Mouse (Mus musculus): ENCODE data around the gene Irf2bp1. TPM values are rescaled to one million over a fixed set of nuclear protein-coding genes. Genes with fewer than 3 reads are reported as not detected.

The Irf2bp1 gene
- polyA plus RNA-seq, 1 experiment: 19.4 TPM

Other genes with a start within 250 kb of the Irf2bp1 start
- gene Psg19, start 205.5 kb upstream of the Irf2bp1 start, polyA plus RNA-seq (2012; rRNA removed): not detected in 2 replicates
- gene Psg17, start 182.4 kb upstream of the Irf2bp1 start, polyA plus RNA-seq (2012; rRNA removed): 0.04 and 0.05 TPM in 2 replicates
- gene Mill2, start 164.1 kb upstream of the Irf2bp1 start, polyA plus RNA-seq (2012; rRNA removed): 3.2 and 3.3 TPM in 2 replicates
- gene Pglyrp1, start 132.7 kb upstream of the Irf2bp1 start, polyA plus RNA-seq (2012; rRNA removed): 539 and 693 TPM in 2 replicates
- 19.2 and 25.2 TPM in 2 replicates for gene Ccdc61, start 93.6 kb upstream of the Irf2bp1 start, polyA plus RNA-seq (2012; rRNA removed)
- gene Nova2, start 78.2 kb upstream of the Irf2bp1 start, polyA plus RNA-seq (2012; rRNA removed): 0.17 and 0.21 TPM in 2 replicates
- not detected in 2 replicates for gene Nanos2, start 16.6 kb upstream of the Irf2bp1 start, polyA plus RNA-seq (2012; rRNA removed)
- gene Mypop, start 12.8 kb upstream of the Irf2bp1 start, polyA plus RNA-seq (2012; rRNA removed): 1.9 and 2.0 TPM in 2 replicates
- gene Foxa3, start 19.5 kb downstream of the Irf2bp1 start, polyA plus RNA-seq (2012; rRNA removed): 24.9 and 28.3 TPM in 2 replicates
- gene Sympk, start 20.3 kb downstream of the Irf2bp1 start, polyA plus RNA-seq (2012; rRNA removed): 54.8 and 68.3 TPM in 2 replicates
- gene Rsph6a, start 50.6 kb downstream of the Irf2bp1 start, polyA plus RNA-seq (2012; rRNA removed): 0.11 TPM in 1 of 2 replicates, not detected in the other
- 15.3 and 15.6 TPM in 2 replicates for gene Dmwd, start 72.2 kb downstream of the Irf2bp1 start, polyA plus RNA-seq (2012; rRNA removed)
- 308 and 400 TPM in 2 replicates for gene Dmpk, start 79.8 kb downstream of the Irf2bp1 start, polyA plus RNA-seq (2012; rRNA removed)
- 14.5 and 17.2 TPM in 2 replicates for gene Six5, start 90.5 kb downstream of the Irf2bp1 start, polyA plus RNA-seq (2012; rRNA removed)
- gene Gm4969, start 114.3 kb downstream of the Irf2bp1 start, polyA plus RNA-seq (2012; rRNA removed): 0.03 TPM in 1 of 2 replicates, not detected in the other
- gene Fbxo46, start 115.8 kb downstream of the Irf2bp1 start, polyA plus RNA-seq (2012; rRNA removed): 9.8 and 10.1 TPM in 2 replicates
- 7.7 and 9.8 TPM in 2 replicates for gene Qpctl, start 145.2 kb downstream of the Irf2bp1 start, polyA plus RNA-seq (2012; rRNA removed)
- 47.1 and 49.1 TPM in 2 replicates for gene Snrpd2, start 145.7 kb downstream of the Irf2bp1 start, polyA plus RNA-seq (2012; rRNA removed)
- 0.67 and 0.68 TPM in 2 replicates for gene Gipr, start 162.1 kb downstream of the Irf2bp1 start, polyA plus RNA-seq (2012; rRNA removed)
- 16.7 and 19.6 TPM in 2 replicates for gene Eml2, start 172.4 kb downstream of the Irf2bp1 start, polyA plus RNA-seq (2012; rRNA removed)
- 3.2 TPM in 2 replicates for gene Gpr4, start 208.5 kb downstream of the Irf2bp1 start, polyA plus RNA-seq (2012; rRNA removed)
- gene Opa3, start 224.3 kb downstream of the Irf2bp1 start, polyA plus RNA-seq (2012; rRNA removed): 33.6 and 36.3 TPM in 2 replicates